16 mouse cellular contexts compared by ENCODE assay signal in the genomic region with DNA sequence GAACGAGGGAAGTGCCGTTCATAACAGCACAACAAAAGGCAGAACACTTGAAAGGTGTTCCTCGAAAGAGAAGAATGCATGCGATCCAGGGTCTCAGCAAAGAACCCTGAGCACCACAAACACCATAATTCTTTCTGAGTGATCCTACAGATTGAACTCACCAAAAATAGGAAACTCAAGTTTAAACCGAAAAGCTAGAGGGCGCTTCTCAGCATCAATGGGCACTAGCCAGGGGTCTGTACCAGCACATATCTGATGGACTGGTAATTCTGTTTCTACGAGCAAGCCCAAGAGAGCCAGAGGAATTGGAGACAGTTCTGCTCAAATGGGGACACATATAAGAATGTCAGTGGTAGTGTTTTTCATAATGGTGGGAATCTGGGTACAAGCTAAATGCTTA.
"Had no signal": no experiment of that assay in that cellular context is flagged by ENCODE, and none has a peak within 500 bp of the region (broad histone marks: within the 10 kb centered on the region; RNA-seq: fewer than 3 reads in every experiment).

No protein-coding gene starts in this region.

- H3K9ac ChIP-seq: kidney, embryonic 15.5 days; limb, embryonic 12.5 days; liver, embryonic 13.5 days; liver, postnatal 0 days; midbrain, embryonic 13.5 days; neural tube, embryonic 13.5 days had no signal

- H3K4me1 ChIP-seq: liver, embryonic 13.5 days had no signal

- H3K4me3 ChIP-seq: kidney, embryonic 15.5 days; limb, embryonic 12.5 days; liver, embryonic 13.5 days; midbrain, embryonic 13.5 days; neural tube, embryonic 13.5 days had no signal

- H3K4me2 ChIP-seq: kidney, embryonic 15.5 days; limb, embryonic 12.5 days; liver, embryonic 13.5 days; midbrain, embryonic 13.5 days; neural tube, embryonic 13.5 days had no signal

- DNase-seq: kidney, adult 18-20 months; kidney, postnatal 25 days; layer of hippocampus, adult 9-11 months; liver; liver, embryonic 13.5 days; liver, postnatal 0 days; lung, postnatal 36 days; retina, postnatal 1 day; right cerebral cortex, postnatal 4 days; spleen, adult 18-20 months; thymus, adult 2 months; thymus, postnatal 25 days had no signal

- H3K36me3 ChIP-seq: kidney, embryonic 15.5 days; limb, embryonic 12.5 days; liver, embryonic 13.5 days; midbrain, embryonic 13.5 days; neural tube, embryonic 13.5 days had no signal

- H3K9me3 ChIP-seq: kidney, embryonic 15.5 days; limb, embryonic 12.5 days; liver, embryonic 13.5 days; midbrain, embryonic 13.5 days; neural tube, embryonic 13.5 days had no signal

- ATAC-seq: liver, postnatal 0 days; midbrain, embryonic 13.5 days had no signal

- H3K27ac ChIP-seq: kidney, embryonic 15.5 days; limb, embryonic 12.5 days; liver, embryonic 13.5 days; midbrain, embryonic 13.5 days; neural tube, embryonic 13.5 days had no signal
